Mouse (Mus musculus) frontal cortex, adult 2 months (tissue): Measurements from ENCODE around the gene Ifit3. TPM values are rescaled to one million over a fixed set of nuclear protein-coding genes. Genes with fewer than 3 reads are reported as not detected.

Experiments
- polyA plus RNA-seq: library from polyadenylated mRNA; depleted of rRNA; stranded (reverse); fragments of >200 nt; gene quantifications from 2 replicates; pipeline ENCODE4 v1.2.3, GENCODE M21; 2012; rRNA removed

Gene Ifit3
- polyA plus RNA-seq, 1 experiment: 25.6 TPM

Other genes starting within 250 kb of the Ifit3 start
- gene Ch25h, start 108.4 kb upstream of the Ifit3 start, polyA plus RNA-seq: 0.98 and 2.3 TPM in 2 replicates
- gene Lipa, start 56.1 kb upstream of the Ifit3 start, polyA plus RNA-seq: 16.0 and 16.4 TPM in 2 replicates
- 7.0 and 7.3 TPM in 2 replicates for gene Ifit2, start 32.8 kb upstream of the Ifit3 start, polyA plus RNA-seq
- 2.0 and 2.7 TPM in 2 replicates for gene Ifit1bl1, start 18.4 kb downstream of the Ifit3 start, polyA plus RNA-seq
- 8.1 and 8.4 TPM in 2 replicates for gene Ifit3b, start 24.4 kb downstream of the Ifit3 start, polyA plus RNA-seq
- 0.42 and 0.48 TPM in 2 replicates for gene Ifit1bl2, start 57.2 kb downstream of the Ifit3 start, polyA plus RNA-seq
- 5.8 and 5.9 TPM in 2 replicates for gene Ifit1, start 57.3 kb downstream of the Ifit3 start, polyA plus RNA-seq
- gene Slc16a12, start 163.8 kb downstream of the Ifit3 start, polyA plus RNA-seq: 1.8 and 2.5 TPM in 2 replicates